Mouse (Mus musculus) left cerebral cortex, postnatal 4 days (tissue): ENCODE measurements at regions not wholly inside any gene's neighbourhood (a gene's known extent, or its start where the extent isn't known, plus 50 kb on each side); places are given as distances from the start of the nearest gene placed in this dataset.

Experiments used
- DNase-seq: peaks from one replicate; pipeline ENCODE4 v3.0.0-alpha.2; 2022
- intact Hi-C: fragments of 180-260 bp; cut with DNase I; formaldehyde crosslinking; loops from one replicate; pipeline ENCODE4 v1.15.1; 2025

DNA sequence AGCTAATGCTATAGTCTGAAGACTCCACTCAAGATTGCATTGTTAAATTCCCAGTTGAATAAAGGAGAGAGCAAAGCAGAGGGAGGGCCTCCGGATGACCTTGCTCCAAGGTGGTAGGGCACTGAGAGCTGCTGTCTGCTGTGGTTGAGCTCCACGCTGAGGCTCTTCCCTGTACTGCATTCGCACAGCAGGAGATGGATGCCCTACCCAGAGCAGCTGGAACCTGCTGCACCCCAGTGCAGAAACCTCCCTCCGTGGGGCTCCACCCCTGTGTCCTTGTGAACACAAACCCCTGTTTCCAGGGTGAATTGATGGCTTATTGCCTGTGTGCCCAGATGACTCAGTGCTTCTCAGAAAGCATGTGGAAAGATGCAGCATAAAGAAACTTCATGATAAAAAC, 404.3 kb downstream of the Rpl36a-ps1 start:
- intact Hi-C loops: no loop called here

DNA sequence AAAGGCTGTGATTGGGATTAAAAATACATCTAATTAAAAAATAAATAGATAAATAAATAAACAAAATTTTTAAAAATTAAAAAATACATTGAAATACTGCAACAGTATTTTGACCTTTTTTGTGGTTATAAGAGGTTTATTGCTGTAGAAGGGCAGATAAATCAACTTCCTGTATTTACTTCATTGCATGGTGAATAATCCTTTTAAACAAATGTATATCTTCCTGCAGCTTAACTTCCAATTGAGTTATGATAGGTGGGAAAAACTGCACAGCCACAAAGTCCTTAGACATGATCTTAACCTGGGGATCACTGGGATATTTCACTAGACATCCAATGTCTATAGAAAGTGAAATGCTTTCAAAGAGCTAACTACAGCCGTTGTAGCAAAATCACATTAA, 402.1 kb upstream of the Dach1 start:
- intact Hi-C loops: no loop called here
- DNase-seq: no peak

More for the DNA sequence above, 404.3 kb downstream of the Rpl36a-ps1 start:
- DNase-seq: peak; percentile 36

DNA sequence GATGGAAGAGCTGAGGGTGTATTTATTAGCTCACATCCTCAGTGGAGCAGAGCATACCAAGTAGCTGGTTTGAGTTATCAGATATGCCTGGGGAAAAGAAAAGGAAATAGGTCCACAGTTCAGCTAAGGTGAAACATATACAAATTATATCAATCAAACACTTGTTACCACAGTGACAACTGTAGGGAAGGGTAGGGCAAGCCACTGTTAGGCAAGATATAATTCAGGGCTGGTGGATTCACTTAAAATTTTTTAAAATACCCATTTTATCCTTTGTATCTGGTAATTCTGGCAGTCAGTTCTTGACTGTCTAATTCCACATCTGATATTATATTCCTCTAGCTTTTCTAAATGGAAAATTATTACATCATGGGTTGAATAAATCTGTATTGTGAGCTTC, 392.4 kb upstream of the Dach1 start:
- intact Hi-C loops: no loop called here
- DNase-seq: no peak

DNA sequence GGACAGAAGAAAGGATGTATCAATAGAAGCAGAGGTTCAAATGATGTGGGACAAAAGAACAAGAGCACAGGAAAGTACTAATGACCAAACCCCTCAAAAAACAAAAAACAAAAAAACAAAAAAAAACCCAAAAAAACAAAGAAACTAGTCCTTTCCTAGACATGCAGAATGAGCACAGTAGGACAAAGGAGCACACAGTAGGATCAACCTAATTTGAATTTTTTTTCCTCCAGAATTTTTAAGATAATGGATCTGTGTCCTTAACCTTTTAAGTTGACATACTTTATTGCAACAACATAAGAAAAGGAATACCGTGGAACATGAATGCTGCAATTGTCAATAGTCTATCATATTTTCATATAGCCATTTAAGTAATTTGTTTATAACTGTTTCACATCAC, 370.2 kb upstream of the Dach1 start:
- no peak for DNase-seq
- intact Hi-C loops: no loop called here

DNA sequence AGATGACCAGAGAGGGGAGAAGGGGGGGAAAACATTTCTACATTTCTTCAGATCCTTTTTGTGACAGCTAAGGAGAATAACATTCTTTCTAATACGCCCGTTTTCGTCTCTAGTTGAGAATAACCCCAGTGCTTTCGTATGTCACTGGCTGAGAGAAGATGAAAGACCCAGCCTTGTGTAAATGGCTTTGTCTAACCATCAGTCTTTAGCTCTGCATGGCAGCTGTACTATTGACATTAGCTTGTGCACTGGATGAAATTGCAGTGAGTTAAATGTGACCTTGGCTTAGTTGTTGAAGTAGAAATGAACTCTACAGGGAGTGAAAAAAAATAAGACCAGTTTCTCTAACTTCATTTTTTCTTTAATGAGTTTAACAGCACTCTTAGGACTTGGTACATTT, 368.7 kb upstream of the Dach1 start:
- intact Hi-C loops: no loop called here
- DNase-seq: no peak

DNA sequence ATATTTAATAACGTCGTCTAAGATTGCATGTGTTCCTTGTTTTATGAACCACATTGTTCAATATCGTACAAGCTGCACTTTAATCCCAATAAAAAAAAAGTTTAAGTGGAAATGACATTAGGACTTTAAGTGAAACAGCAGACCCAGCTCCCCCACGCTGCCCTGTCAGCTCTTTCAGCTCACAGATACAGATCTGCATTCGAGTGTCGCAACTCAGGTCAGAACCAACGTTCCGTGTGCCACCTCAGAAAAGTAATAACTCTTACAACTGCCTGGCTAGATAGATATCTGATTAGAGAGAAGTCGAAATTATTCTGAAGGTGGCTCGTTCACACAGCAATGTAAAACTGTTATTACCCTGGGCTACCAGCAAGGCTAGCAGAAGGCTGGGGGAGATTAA, 364.0 kb upstream of the Dach1 start:
- intact Hi-C loops: no loop called here
- no peak for DNase-seq

DNA sequence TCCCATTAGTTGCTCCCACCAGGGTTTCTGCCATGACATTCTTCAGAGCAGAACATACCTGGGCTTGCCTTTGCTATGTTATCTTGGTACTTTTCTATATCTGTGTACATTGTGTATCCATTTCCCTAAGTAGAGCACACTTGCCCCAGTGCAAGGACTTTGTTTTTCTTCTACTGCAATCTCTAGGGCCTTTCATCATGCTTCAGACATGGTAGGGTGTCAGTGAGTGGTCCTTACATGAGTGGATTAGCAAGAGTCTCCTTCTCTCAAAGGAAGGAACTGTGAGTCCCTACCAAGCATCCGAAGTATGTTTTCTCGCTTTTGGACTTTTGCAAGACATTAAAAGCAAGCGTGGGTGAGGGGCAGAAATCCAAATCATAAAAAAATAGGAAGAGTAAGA, 351.4 kb upstream of the Dach1 start:
- intact Hi-C loops: no loop called here

DNA sequence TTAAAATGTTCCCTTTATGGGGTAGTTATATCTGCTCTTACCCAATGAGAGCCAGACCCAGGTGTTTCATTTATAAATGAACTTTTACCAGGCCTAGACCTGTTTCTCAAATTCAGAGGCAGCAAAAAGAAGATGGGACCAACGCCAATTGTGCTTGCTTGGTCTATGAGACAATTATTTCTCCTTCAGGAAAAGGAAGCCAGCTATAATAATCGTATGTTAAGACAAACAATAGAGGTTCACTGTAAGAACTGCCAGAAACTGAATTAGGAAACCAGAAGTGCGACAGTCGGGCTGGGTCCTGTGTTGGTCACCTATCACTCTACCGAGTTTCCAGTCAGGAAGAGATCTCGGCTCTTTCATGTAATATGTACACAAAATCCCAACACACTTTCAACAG, 335.8 kb upstream of the Dach1 start:
- DNase-seq: no peak
- intact Hi-C loops: no loop called here

More for the DNA sequence above, 351.4 kb upstream of the Dach1 start:
- DNase-seq: no peak

DNA sequence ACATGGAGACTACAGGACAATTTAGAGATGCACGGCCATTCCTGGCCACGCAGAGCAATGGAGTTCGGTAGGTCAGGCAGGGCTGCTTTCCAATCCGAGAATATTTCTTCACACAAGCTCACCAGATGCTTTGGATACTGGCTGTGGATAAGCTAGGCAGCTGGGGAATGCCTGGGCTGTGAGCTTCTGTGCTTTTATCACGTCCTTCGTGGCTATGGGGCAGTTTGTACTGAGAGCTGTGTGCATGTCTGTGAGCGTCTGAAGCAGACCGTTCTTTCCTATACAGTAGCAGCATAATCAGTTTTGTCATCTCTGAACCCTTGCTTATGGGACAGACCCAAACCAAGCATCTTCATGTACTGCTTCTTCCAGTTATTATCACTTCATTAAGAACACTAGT, 307.9 kb upstream of the Dach1 start:
- no peak for DNase-seq
- intact Hi-C loops: no loop called here

DNA sequence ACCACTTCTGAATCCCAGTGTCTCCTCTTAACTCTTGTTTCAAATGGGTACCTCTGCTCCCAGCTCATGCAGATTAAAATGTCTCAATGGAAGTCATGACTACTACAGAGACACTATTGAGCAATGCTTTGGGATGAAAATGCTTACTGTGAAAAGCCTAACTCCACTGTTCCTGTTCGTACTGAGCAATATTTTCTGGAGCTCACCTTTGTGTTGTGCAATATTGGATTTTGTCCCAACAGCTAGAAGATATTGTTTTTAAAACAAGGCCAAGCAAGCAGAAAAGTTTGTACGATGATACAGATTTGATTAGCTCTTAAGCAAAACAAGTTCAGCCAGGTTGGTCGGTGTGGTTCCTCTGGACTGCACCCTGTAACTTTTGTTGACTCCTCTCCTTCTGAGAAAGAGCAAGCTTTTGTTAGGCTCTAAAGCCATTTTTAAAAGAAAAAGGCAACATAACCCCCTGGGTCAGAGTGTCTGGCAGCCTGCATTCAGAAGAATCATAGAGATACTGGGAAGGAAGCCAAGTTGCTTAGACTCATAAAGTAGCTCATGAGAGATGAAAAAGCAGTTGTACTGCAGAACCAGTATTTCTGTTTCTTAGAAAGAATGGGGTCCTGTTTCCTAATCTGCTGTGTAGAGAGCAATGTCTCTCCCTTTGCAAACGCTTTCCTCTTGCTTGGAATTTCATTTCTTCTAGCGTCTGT, 302.4 kb upstream of the Dach1 start:
- intact Hi-C loops: no loop called here
- DNase-seq: no peak

DNA sequence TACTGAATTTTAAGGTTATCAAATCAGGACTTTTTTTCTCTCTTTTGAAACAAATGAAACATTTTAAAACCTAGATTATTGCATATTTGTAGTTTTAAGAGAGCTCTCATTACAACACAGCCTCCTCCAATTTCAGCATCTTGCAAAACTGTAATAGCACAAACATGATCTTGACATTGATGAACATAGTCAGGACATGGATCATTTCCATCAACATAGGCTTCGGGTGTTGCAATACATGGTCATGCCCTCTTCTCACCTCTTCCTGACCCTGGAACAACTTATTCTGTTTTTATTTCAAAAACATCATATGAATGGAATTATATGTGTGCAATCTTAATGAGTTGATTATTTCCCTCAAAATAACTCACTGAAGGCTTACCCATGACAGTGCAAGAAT, 284.9 kb upstream of the Dach1 start:
- DNase-seq: no peak
- intact Hi-C loops: no loop called here

DNA sequence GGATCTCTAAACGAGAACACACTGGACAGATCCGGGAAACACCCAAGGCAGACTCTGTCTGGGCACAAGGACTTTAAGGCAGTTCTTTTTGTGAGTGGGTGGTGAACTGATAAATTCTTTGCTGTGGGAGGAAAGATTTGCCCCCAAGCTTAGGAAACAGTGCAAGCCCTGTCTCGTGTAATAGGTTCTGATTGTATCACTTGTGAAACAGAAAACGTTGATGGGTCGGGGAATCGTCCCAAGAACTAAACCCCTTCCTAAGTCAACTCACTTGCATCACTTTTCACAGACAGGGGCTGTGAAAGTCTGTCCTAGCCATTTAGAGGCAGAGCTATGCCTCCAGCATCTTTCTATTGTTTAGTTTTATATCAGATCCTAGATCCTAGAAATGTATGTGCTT, 282.6 kb upstream of the Dach1 start:
- no peak for DNase-seq
- intact Hi-C loops: no loop called here

DNA sequence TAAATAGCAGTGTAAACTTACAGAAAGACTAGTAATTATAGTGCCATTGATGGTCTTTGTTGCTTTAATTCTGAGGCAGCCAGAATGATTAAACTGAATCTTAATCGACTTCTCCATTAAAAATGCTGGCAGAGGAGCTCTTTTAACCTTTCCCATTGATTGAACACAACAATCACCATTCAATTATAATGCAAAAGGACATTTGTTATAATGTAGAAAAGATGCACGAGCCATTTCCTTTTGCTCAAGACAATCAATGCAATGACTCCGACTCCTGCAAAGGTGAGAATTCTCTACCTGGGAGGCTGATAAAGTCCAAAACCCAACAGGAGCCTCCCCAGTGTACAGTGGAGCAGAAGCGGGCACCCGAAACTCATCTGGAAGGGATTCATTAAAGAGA, 280.0 kb upstream of the Dach1 start:
- no peak for DNase-seq
- intact Hi-C loops: no loop called here

DNA sequence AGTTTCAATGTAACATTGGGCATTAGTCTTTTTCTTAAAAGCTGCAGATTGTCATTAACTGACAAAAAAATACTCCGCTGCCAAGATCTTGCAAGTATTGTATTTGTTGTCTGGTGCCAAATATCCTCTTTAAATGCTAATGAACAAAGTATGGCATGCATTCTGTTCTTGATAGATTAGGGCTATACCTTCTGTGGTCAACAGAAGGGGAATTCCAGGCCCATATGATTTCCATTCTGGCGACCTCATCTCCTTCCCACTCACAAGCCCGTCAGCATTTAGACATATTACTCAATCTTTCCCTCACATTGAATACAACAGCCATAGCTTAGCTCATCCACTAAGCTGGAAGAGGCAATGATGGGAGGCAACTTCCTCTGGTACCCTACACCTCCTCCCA, 272.8 kb upstream of the Dach1 start:
- no peak for DNase-seq
- intact Hi-C loops: no loop called here

DNA sequence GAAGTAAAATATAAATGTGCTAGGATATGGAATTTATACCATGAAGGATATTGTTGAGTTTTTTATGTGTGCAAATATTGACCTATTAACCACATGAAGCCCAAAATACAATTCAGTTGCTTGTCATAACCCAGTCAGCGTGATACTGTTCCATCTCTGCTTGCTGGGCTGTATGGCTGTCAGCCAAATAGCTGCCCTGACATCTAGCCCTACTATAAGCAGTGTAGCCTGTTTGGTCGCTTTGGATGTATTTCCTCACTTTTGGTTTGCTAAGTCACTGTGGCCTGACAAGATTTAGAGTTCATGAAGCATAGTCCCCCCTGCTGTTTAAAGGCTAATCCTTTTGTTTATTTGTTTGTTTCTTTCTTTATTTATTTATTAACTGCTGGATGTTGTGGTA, 272.4 kb upstream of the Dach1 start:
- peak; percentile 21 for DNase-seq
- intact Hi-C loops: no loop called here

DNA sequence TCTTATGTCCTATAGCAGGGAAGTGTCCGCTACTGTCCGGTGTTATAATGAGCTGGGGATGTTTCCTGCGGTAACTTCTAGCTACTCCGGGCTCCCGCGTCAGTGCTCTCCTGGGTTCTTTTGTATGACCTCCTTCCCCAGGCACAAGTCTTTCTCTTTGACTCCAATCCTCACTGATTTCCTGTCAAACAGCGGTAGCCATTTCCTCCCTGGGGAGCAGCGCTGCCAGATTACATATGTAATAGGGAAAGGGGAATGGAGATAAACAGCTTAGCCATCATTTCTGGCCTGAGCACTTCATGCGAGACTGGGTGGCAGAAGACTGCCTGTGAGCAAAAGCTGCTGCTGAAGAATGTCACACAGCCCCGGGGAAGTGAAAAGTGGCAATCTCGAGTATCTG, 262.4 kb upstream of the Dach1 start:
- intact Hi-C loops: no loop called here
- DNase-seq: no peak

DNA sequence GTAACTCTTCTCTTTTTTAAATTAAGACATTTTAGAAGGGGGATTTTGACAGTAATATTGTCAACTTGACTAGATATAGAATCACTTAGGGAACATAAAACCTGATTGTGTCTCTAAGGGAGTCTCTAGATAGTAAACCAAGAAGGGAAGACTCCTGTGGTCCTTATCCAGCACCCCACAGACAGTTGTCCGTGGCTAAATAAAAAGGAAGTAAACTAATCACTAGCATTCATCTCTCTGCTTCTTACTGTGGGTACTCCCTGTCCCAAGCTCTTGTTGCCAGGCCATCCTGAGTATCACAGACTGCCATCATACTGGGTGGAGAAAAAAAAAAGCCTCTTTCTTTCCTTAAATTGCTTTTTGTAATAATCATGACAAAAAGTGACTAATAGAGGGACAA, 248.2 kb upstream of the Dach1 start:
- no peak for DNase-seq
- intact Hi-C loops: no loop called here

DNA sequence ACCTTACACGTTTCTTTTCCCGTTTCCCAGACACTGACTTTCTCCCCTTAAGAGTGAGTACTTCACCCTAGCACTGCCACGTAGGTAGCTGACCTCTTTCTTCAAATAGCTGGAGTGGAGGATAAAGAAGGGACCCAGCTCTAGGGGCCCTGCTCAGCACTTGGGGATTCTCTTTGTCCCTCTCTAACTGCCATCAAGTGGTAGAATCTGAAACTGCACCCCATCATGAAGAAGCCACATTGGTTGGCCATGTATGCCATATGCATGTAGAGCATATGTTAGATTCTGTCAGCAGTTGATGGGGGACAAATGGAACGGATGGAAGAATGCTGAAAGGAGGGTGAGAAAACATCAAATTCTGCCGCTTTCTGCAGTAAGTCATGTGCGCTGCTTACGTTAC, 244.6 kb upstream of the Dach1 start:
- DNase-seq: no peak
- intact Hi-C loops: no loop called here

DNA sequence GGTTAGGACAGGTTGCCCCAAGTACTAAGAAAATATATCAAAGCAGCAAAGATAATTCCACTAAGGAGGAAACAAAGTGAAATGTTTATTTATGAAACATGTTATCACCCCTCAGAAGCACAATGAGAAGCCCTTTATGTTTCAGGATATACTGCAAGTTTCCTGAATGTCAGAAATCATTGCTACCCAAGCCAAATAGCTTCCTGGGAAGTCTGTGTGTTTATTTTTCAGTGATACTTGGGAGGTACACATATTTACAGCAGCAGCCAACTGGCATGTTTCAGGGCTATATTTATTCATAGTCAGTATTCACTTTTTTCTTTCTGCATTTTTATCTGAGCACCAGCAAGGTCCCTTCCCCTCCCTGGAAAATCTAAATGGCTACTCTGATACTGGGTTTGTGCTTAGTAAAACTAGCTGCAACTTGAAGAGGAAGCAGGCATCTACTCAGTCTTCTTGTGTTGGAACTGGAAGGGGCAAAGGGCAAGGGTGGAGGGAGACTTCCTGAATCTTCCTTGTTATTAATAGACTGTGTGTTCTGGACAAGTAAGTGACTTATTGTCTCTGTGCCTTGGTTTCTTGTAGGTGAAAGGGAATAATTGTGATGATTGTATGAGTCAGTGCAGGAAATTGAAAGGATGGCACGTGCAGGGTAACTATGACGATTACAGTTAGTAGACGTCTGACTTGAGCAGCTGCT, 236.5 kb upstream of the Dach1 start:
- intact Hi-C loops: no loop called here
- no peak for DNase-seq

DNA sequence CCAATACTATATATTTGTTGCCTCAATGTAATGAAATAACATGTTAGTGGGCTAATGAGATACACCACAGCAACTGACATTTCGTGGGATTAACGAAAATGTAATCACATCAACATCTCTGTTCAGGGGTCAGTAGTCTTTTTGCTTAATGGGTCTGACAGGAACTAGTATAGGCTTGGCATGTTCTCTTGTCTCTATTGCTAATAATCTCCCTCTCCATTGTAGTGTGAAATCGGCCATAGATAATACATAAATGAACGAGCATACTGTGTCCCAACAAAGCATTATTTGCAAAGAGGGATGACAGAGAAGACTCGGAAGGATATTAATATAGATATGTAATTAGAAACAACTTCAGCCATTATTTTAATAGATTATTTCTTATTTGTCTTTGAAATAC, 234.5 kb upstream of the Dach1 start:
- intact Hi-C loops: no loop called here

DNA sequence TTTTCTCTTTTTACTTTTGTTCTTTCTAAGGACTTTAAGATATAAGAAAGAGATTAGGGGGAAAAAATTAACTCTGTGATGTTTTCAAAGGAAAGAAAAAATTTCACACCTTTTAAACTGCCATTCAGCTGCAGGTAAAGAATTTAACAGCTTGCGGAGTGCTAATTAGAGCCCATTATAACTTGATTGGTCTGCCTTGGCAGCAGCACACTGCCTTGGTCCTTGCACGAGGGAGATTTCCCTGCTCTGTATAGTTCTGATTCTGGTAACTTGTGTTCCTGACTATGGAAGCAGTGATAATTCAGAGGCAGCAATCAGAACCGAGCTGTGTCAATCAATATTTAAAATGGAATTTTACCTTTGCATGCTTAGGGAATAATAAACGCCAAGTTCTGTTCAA, 218.3 kb upstream of the Dach1 start:
- intact Hi-C loops: no loop called here
- no peak for DNase-seq

More for the DNA sequence above, 234.5 kb upstream of the Dach1 start:
- DNase-seq: no peak
